Mouse (Mus musculus): ENCODE measurements around the gene Cyp4a31. TPM values are rescaled to one million over a fixed set of nuclear protein-coding genes. Genes with fewer than 3 reads are reported as not detected.
"Not testable (repeated sequence)": the region's sequence is repeated elsewhere in the genome, so short reads cannot be mapped to it uniquely, and the experiment has no call there.

Gene Cyp4a31
- total RNA-seq (2021) (not detected), polyA plus RNA-seq (2012; rRNA removed) (not detected in 2 replicates)
- long read RNA-seq = 0 reads

DNA sequence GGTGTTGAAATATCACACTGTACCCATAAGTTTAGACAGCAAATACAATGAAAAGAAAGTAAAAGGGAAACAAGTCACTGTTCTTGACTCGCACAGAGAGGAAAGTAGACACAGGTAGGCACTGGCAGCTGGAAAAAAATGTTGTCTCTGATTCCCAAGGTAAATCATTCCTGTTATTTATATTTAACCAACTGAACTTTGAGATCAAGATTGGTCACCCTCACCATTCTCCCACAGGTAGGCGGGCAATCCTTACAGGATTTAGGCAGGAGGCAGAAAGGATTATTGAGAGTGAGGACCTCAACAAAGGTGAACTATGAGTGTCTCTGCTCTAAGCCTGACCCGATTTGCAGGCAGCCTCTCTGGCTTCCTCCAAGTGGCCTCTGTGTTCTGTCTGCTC is at the start of gene Cyp4a31:
Cyp4a31 (plus strand) TSS at position 249 of the 400 bp plus-strand sequence.
- DNase-seq = no peak
- WGBS = 84% methylated on average over 3 of the region's 3 CpGs
- Histone ChIP-seq H3K9ac (ENCODE audit: low read depth, low read length) (no peak within 1 kb of the TSS), H3K4me1 (ENCODE audit: control insufficient read depth, insufficient read depth, low read length) (no peaks in the 10 kb centered on the region), H3K4me3 (no peak within 1 kb of the TSS), H3K79me2 (replicated peaks; ENCODE audit: control insufficient read depth, insufficient read depth, low read length) (no peaks in the 10 kb centered on the region), H3K27me3 (ENCODE audit: control insufficient read depth, insufficient read depth, low read length) (no peaks in the 10 kb centered on the region), H3K27ac (no peak within 1 kb of the TSS), H3K36me3 (ENCODE audit: control insufficient read depth, insufficient read depth, low read length) (no peaks in the 10 kb centered on the region)
- intact Hi-C loops (cut with DNase I) = no loop called here
- TF ChIP-seq CTCF (IDR thresholded peaks at IDR 0.05) (no peak), EP300 (IDR thresholded peaks at IDR 0.05; ENCODE audit: insufficient read depth, low read depth, low read length) (no peak), POLR2A (IDR thresholded peaks at IDR 0.05; ENCODE audit: insufficient read depth, low read depth, low read length) (no peak)

GRCm38 (mm10) chr4:115513964-115514363 is 49.5 kb upstream of the Cyp4a31 start:
- H3K27ac ChIP-seq; H3K79me2 ChIP-seq (replicated peaks; ENCODE audit: control insufficient read depth, insufficient read depth, low read length); H3K36me3 ChIP-seq (ENCODE audit: control insufficient read depth, insufficient read depth, low read length); DNase-seq; H3K4me1 ChIP-seq (ENCODE audit: control insufficient read depth, insufficient read depth, low read length); H3K4me3 ChIP-seq; intact Hi-C loops (cut with DNase I); H3K27me3 ChIP-seq (ENCODE audit: control insufficient read depth, insufficient read depth, low read length); H3K9ac ChIP-seq (ENCODE audit: low read depth, low read length): not testable (repeated sequence)

- H3K79me2 ChIP-seq (replicated peaks; ENCODE audit: control insufficient read depth, insufficient read depth, low read length); H3K4me1 ChIP-seq (ENCODE audit: control insufficient read depth, insufficient read depth, low read length); intact Hi-C loops (cut with DNase I); H3K4me3 ChIP-seq; H3K27ac ChIP-seq; H3K36me3 ChIP-seq (ENCODE audit: control insufficient read depth, insufficient read depth, low read length); H3K9ac ChIP-seq (ENCODE audit: low read depth, low read length); DNase-seq; H3K27me3 ChIP-seq (ENCODE audit: control insufficient read depth, insufficient read depth, low read length): not testable (repeated sequence)
- 83% methylated on average over 5 of the region's 5 CpGs for whole genome bisulfite sequencing
Measured at GRCm38 (mm10) chr4:115518000-115518399, 45.4 kb upstream of the Cyp4a31 start, which contains the start of gene Cyp4a10. Gene Cyp4a10, plus strand, starts transcription at chr4:115518264.

GRCm38 (mm10) chr4:115519444-115519843 is 44.0 kb upstream of the Cyp4a31 start:
- no peak overlapping the region for H3K9ac ChIP-seq (ENCODE audit: low read depth, low read length)
- H3K79me2 ChIP-seq (replicated peaks; ENCODE audit: control insufficient read depth, insufficient read depth, low read length) = no peaks in the 10 kb centered on the region
- H3K36me3 ChIP-seq (ENCODE audit: control insufficient read depth, insufficient read depth, low read length) = no peaks in the 10 kb centered on the region
- no peak overlapping the region for H3K4me3 ChIP-seq
- TF ChIP-seq CTCF (IDR thresholded peaks at IDR 0.05) = no peak
- TF ChIP-seq EP300 (IDR thresholded peaks at IDR 0.05; ENCODE audit: insufficient read depth, low read depth, low read length) = no peak
- TF ChIP-seq POLR2A (IDR thresholded peaks at IDR 0.05; ENCODE audit: insufficient read depth, low read depth, low read length) = no peak
- WGBS = 36% methylated on average over 4 of the region's 4 CpGs
- intact Hi-C loops (cut with DNase I) = no loop called here
- no peaks in the 10 kb centered on the region for H3K27me3 ChIP-seq (ENCODE audit: control insufficient read depth, insufficient read depth, low read length)
- H3K27ac ChIP-seq = no peak overlapping the region
- H3K4me1 ChIP-seq (ENCODE audit: control insufficient read depth, insufficient read depth, low read length) = no peaks in the 10 kb centered on the region
- DNase-seq = no peak

- WGBS = 90% methylated on average over 2 of the region's 2 CpGs
- no peak for DNase-seq
- Histone ChIP-seq H3K4me3 (no peak overlapping the region), H3K79me2 (replicated peaks; ENCODE audit: control insufficient read depth, insufficient read depth, low read length) (no peaks in the 10 kb centered on the region), H3K4me1 (ENCODE audit: control insufficient read depth, insufficient read depth, low read length) (no peaks in the 10 kb centered on the region), H3K9ac (ENCODE audit: low read depth, low read length) (no peak overlapping the region), H3K27ac (no peak overlapping the region), H3K36me3 (ENCODE audit: control insufficient read depth, insufficient read depth, low read length) (no peaks in the 10 kb centered on the region), H3K27me3 (ENCODE audit: control insufficient read depth, insufficient read depth, low read length) (no peaks in the 10 kb centered on the region)
- intact Hi-C loops (cut with DNase I) = loop anchor here (1.0 kb wide), 1 partner anchor 45 kb away; no protein-coding TSS in a partner anchor
- TF ChIP-seq CTCF (IDR thresholded peaks at IDR 0.05) (no peak), EP300 (IDR thresholded peaks at IDR 0.05; ENCODE audit: insufficient read depth, low read depth, low read length) (no peak), POLR2A (IDR thresholded peaks at IDR 0.05; ENCODE audit: insufficient read depth, low read depth, low read length) (no peak)
Measured at GRCm38 (mm10) chr4:115521766-115522165, 41.7 kb upstream of the Cyp4a31 start.

- Histone ChIP-seq H3K79me2 (replicated peaks; ENCODE audit: control insufficient read depth, insufficient read depth, low read length) (no peaks in the 10 kb centered on the region), H3K27me3 (ENCODE audit: control insufficient read depth, insufficient read depth, low read length) (no peaks in the 10 kb centered on the region), H3K27ac (no peak overlapping the region), H3K4me3 (no peak overlapping the region), H3K9ac (ENCODE audit: low read depth, low read length) (no peak overlapping the region), H3K4me1 (ENCODE audit: control insufficient read depth, insufficient read depth, low read length) (peaks cover 2% of the 10 kb centered on the region), H3K36me3 (ENCODE audit: control insufficient read depth, insufficient read depth, low read length) (no peaks in the 10 kb centered on the region)
- WGBS = 32% methylated on average over 1 of the region's 1 CpGs
- no peak for DNase-seq
- intact Hi-C loops (cut with DNase I) = loop anchor here (10.0 kb wide), 1 partner anchor 160 kb away; no protein-coding TSS in a partner anchor
- no peak for TF ChIP-seq CTCF (IDR thresholded peaks at IDR 0.05)
- TF ChIP-seq POLR2A (IDR thresholded peaks at IDR 0.05; ENCODE audit: insufficient read depth, low read depth, low read length) = no peak
- no peak for TF ChIP-seq EP300 (IDR thresholded peaks at IDR 0.05; ENCODE audit: insufficient read depth, low read depth, low read length)
Measured at GRCm38 (mm10) chr4:115545101-115545500, 18.3 kb upstream of the Cyp4a31 start.

Data from heart, adult 2 months (tissue).